Mouse (Mus musculus) megakaryocyte, embryonic 14.5 days (primary cell): ENCODE results near the gene Gja1. TPM values are rescaled to one million over a fixed set of nuclear protein-coding genes. Genes with fewer than 3 reads are reported as not detected.

Experiments
- H3K27me3 ChIP-seq: replicated peaks from 2 replicates; pipeline ENCODE3; 2012; ENCODE audit warnings: inconsistent platforms
- H3K36me3 ChIP-seq: replicated peaks from 2 replicates; pipeline ENCODE3; 2012; ENCODE audit warnings: low read length, inconsistent platforms, mixed read lengths
- H3K4me1 ChIP-seq: 2 replicates; pipeline ENCODE4 v1.6.1; 2012; ENCODE audit warnings: inconsistent platforms
- H3K4me3 ChIP-seq: replicated peaks from 2 replicates; pipeline ENCODE3; 2012; ENCODE audit warnings: moderate library complexity, mild to moderate bottlenecking, inconsistent platforms
- H3K9me3 ChIP-seq: 2 replicates; pipeline ENCODE4 v1.6.1; 2012; ENCODE audit warnings: inconsistent platforms
- FLI1 ChIP-seq: IDR thresholded peaks from 2 replicates; pipeline ENCODE4 v1.6.1; 2012; ENCODE audit warnings: low read length, inconsistent platforms, mixed read lengths
- GATA1 ChIP-seq: IDR thresholded peaks from 3 replicates; pipeline ENCODE4 v1.6.1; 2012; ENCODE audit warnings: mixed read lengths, low read length, inconsistent platforms, borderline replicate concordance
- polyA plus RNA-seq: library from polyadenylated mRNA; stranded (reverse); fragments of >175 nt; gene quantifications from 2 replicates; pipeline ENCODE4 v1.2.3, GENCODE M21; 2012; ENCODE audit warnings: low replicate concordance; ENCODE audit not compliant: insufficient read depth

The Gja1 gene
- 0.10 TPM in 1 of 2 replicates, not detected in the other for polyA plus RNA-seq

DNA sequence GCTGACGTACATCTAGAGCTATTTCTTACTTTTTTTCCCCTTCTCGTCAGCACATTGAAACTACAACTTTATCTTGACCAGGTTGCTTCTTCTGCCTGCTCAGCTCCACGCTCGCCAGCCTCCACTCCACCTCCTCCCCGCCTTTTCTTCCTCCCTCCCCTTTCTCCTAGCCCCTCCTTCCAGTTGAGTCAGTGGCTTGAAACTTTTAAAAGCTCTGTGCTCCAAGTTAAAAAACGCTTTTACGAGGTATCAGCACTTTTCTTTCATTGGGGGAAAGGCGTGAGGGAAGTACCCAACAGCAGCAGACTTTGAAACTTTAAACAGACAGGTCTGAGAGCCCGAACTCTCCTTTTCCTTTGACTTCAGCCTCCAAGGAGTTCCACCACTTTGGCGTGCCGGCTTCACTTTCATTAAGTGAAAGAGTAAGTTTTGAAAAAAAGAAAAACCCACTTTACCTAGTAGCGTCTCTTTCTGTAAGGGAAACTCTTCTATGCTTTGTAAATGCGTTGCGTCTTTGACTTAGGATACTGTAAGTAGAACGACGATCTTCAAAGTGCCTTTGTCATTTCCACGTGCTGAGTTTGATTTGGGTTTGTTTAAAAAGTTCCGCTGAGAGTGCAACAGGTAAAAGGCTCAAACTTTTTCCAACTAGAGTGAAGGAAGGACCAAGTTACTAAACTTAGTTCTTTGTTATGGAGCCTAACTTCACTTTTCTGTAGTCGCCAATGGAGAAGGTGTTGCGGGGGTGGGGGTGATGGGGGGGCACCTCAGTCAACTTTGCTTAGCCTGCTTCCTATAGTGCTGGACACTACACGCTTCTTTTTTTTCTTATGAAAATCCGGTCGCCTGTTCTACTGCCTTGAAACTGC lies at the start of gene Gja1:
Gja1 (plus strand) TSS at position 234 of the 869 bp plus-strand sequence.
- peaks cover 24% of the 10 kb centered on the region for H3K4me1 ChIP-seq
- TF ChIP-seq FLI1 (no peak), GATA1 (no peak)
- peak within 1 kb of the TSS; percentile 92 for H3K4me3 ChIP-seq
- H3K36me3 ChIP-seq, result no peaks in the 10 kb centered on the region
- H3K9me3 ChIP-seq, result no peaks in the 10 kb centered on the region
- H3K27me3 ChIP-seq, result peaks cover 29% of the 10 kb centered on the region

DNA sequence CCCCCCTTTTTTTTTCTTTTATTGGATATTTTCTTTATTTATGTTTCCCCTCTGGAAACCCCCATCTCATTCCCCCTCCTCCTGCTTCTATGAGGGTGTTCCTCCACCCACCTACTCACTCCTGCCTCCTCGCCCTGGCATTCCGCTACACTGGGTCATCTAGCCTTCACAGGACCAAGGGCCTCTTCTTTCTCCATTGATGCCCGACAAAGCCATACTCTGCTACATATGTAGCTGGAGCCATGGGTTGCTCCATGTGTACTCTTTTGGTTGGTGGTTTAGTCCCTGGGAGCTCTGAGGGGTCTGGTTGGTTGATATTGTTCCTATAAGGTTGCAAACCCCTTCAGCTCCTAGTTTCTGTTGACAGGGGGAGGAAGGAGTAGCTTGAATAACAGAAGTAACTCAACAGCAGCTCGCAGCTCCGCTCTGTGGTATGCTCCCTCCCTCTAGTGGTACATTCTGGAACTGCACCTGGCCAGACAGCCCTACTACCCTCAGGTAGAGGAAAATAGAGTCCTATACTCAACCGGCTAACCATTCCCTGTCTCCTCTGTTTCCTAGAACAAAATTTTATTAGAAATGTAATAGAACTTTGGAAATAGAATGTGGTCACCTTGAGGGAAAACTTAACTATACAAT lies 38.2 kb upstream of the Gja1 start:
- TF ChIP-seq FLI1 (no peak), GATA1 (no peak)
- H3K4me3 ChIP-seq, result no peak overlapping the region

DNA sequence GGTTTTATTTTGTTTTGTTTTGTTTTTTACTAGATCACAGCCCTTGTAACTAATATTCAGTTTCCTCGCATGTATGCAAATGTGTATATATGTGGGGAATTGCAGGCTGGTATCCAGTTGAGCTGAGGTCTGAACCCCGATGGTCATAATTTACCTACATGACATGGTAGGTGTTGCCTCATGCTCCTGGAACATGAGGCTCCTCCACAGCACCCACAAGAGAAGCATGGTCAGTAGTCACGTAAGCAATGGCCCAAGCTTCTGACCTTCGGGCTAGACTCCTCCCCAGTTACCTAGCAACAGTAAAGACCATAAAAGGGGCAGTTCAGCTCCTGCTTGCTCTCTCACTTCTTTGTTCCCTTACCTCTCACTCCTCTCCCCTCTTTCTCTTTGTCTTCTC lies 16.7 kb upstream of the Gja1 start:
- TF ChIP-seq FLI1, result no peak
- no peak for TF ChIP-seq GATA1
- H3K9me3 ChIP-seq, result no peaks in the 10 kb centered on the region
- H3K36me3 ChIP-seq, result no peaks in the 10 kb centered on the region
- no peak overlapping the region for H3K4me3 ChIP-seq
- H3K4me1 ChIP-seq, result no peaks in the 10 kb centered on the region
- H3K27me3 ChIP-seq, result no peaks in the 10 kb centered on the region

More for the DNA sequence above, 38.2 kb upstream of the Gja1 start:
- Histone ChIP-seq H3K27me3 (no peaks in the 10 kb centered on the region), H3K9me3 (peaks cover 4% of the 10 kb centered on the region; the same call in 1 of the 2 replicates), H3K4me1 (no peaks in the 10 kb centered on the region), H3K36me3 (no peaks in the 10 kb centered on the region)

- no peaks in the 10 kb centered on the region for H3K27me3 ChIP-seq
- no peaks in the 10 kb centered on the region for H3K36me3 ChIP-seq
- no peaks in the 10 kb centered on the region for H3K4me1 ChIP-seq
- TF ChIP-seq GATA1, result no peak
- no peak for TF ChIP-seq FLI1
- no peaks in the 10 kb centered on the region for H3K9me3 ChIP-seq
- no peak overlapping the region for H3K4me3 ChIP-seq
These were observed 8.1 kb upstream of the Gja1 start for GRCm38 (mm10) chr10:56369073-56369472.

- no peak for TF ChIP-seq FLI1
- TF ChIP-seq GATA1, result no peak
- peaks cover 12% of the 10 kb centered on the region for H3K4me1 ChIP-seq
- H3K9me3 ChIP-seq, result no peaks in the 10 kb centered on the region
- H3K4me3 ChIP-seq, result no peak overlapping the region
- peaks cover 9% of the 10 kb centered on the region for H3K27me3 ChIP-seq
- H3K36me3 ChIP-seq, result no peaks in the 10 kb centered on the region
These were observed 4.0 kb upstream of the Gja1 start for GRCm38 (mm10) chr10:56373021-56373720.

GRCm38 (mm10) chr10:56374169-56374568 lies 3.0 kb upstream of the Gja1 start:
- H3K9me3 ChIP-seq, result no peaks in the 10 kb centered on the region
- TF ChIP-seq FLI1 (no peak), GATA1 (no peak)

GRCm38 (mm10) chr10:56375906-56376468 lies 1.1 kb upstream of the Gja1 start:
- no peak overlapping the region for H3K4me3 ChIP-seq
- H3K9me3 ChIP-seq, result no peaks in the 10 kb centered on the region
- no peaks in the 10 kb centered on the region for H3K36me3 ChIP-seq
- H3K27me3 ChIP-seq, result peaks cover 26% of the 10 kb centered on the region
- TF ChIP-seq FLI1, result no peak
- H3K4me1 ChIP-seq, result peaks cover 24% of the 10 kb centered on the region

More at GRCm38 (mm10) chr10:56374169-56374568, 3.0 kb upstream of the Gja1 start:
- H3K4me3 ChIP-seq, result no peak overlapping the region
- peaks cover 19% of the 10 kb centered on the region for H3K27me3 ChIP-seq
- peaks cover 22% of the 10 kb centered on the region for H3K4me1 ChIP-seq
- no peaks in the 10 kb centered on the region for H3K36me3 ChIP-seq

DNA sequence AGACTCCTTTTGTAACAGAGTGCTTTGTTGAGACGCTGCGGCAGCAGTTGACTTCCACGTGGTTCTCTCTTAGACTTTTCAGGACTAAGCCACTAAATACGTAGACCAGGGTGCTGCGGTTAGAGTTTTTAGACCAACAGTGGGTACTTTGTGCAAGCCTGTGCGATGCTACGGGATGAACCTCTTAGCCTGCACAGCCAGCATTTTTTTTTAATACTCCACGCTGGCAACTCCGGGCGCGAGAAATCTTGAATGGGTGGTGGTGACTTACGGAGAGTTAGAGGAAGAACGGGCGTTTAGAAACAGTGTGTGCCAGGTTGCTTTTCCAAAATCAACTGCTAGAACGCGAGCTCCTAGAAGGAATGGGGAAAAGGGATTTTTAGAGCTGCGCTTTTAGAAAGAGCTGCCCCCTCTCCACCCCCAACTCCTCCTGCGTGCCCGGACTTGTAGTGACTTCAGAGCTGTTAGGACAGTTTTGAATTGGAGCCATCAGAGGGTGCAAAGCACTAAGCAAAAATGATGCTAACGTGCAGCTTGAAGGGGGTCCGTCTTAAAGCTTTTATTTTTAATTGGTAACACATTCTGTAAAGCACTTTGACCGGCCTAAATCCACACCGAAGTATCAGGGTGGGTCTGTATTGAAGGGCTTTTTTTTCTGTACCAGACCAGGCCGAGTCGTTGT lies 977 bp downstream of the Gja1 start:
- Histone ChIP-seq H3K36me3 (no peaks in the 10 kb centered on the region), H3K9me3 (no peaks in the 10 kb centered on the region), H3K4me3 (peak overlapping the region; percentile 92), H3K27me3 (peaks cover 29% of the 10 kb centered on the region), H3K4me1 (peaks cover 24% of the 10 kb centered on the region)
- TF ChIP-seq GATA1 (no peak), FLI1 (no peak)

DNA sequence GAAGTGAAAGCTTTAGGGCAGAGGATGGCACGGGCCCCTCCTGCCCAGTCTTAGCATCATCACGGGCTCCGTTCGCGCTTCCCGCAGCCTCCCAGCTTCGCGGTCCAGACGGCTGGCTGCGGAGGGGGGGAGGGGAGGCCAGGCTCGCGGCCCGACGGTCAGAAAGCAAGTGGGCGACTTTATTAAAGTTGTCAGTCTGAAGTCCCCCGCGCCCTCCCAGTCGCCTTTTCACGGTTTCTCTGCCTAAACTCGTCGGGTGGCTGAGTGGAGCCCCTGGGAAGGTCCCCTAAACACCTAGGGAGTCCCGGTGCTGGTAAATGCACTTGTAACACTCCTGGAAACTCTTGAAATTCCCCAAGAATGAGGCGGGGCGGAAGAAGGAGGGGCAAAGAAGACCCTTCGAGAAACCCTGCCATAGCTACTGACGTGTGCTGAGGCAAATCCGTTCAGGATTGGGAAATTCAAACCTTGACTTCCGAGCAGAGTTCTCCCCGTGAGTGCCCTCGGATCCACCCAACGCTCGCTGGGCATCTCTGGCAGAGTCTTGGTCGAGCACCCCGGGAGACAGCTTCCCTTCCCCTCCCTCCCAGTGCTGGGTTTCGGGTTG lies 1.6 kb downstream of the Gja1 start:
- Histone ChIP-seq H3K27me3 (peaks cover 29% of the 10 kb centered on the region), H3K4me3 (peak overlapping the region; percentile 92), H3K9me3 (no peaks in the 10 kb centered on the region), H3K36me3 (no peaks in the 10 kb centered on the region), H3K4me1 (peaks cover 24% of the 10 kb centered on the region)
- TF ChIP-seq FLI1 (no peak), GATA1 (no peak)
